Mouse (Mus musculus) lung, postnatal 0 days (tissue): ENCODE measurements around the gene Slc4a7. TPM values are rescaled to one million over a fixed set of nuclear protein-coding genes. Genes with fewer than 3 reads are reported as not detected.
A peak's percentile ranks its signal among the peaks of the same experiment; 100 is the strongest.

Experiments used
- ATAC-seq: fragments of 200-750 bp; cut with Nextera tagmentation; 2 replicates; pipeline ENCODE4 v1.8.0; 2017; ENCODE audit warnings: moderate library complexity
- DNase-seq: peaks from one replicate; pipeline ENCODE4 v3.0.0-alpha.2; 2016; ENCODE audit warnings: low spot score
- H3K27ac ChIP-seq: fragments of 300-500 bp; sonication (generic); 2 replicates; pipeline ENCODE4 v1.5.1; 2014; ENCODE audit warnings: antibody characterized with exemption, mild to moderate bottlenecking, low read length, mixed read lengths
- H3K27me3 ChIP-seq: fragments of 300-500 bp; sonication (generic); replicated peaks from 2 replicates; pipeline ENCODE4 v1.6.1; 2014; ENCODE audit warnings: low read length, mixed read lengths; ENCODE audit not compliant: insufficient read depth
- H3K36me3 ChIP-seq: fragments of 300-500 bp; sonication (generic); 2 replicates; pipeline ENCODE4 v1.6.1; 2014; ENCODE audit warnings: low read length, mixed read lengths; ENCODE audit not compliant: insufficient read depth
- H3K4me1 ChIP-seq: fragments of 300-500 bp; sonication (generic); 2 replicates; pipeline ENCODE4 v1.6.1; 2014; ENCODE audit warnings: antibody characterized with exemption, low read depth, low read length, mixed read lengths; ENCODE audit not compliant: insufficient read depth
- H3K4me2 ChIP-seq: fragments of 300-500 bp; sonication (generic); replicated peaks from 2 replicates; pipeline ENCODE4 v1.6.1; 2014; ENCODE audit warnings: low read depth, mild to moderate bottlenecking, low read length, moderate library complexity, mixed read lengths
- H3K4me3 ChIP-seq: fragments of 300-500 bp; sonication (generic); 2 replicates; pipeline ENCODE4 v1.5.1; 2014; ENCODE audit warnings: low read depth, low read length
- H3K9ac ChIP-seq: fragments of 300-500 bp; sonication (generic); replicated peaks from 2 replicates; pipeline ENCODE4 v1.6.1; 2014; ENCODE audit warnings: low read depth, mild to moderate bottlenecking
- H3K9me3 ChIP-seq: fragments of 300-500 bp; sonication (generic); 2 replicates; pipeline ENCODE4 v1.6.1; 2016; ENCODE audit warnings: low read length, mixed read lengths
- CTCF ChIP-seq: IDR thresholded peaks from 2 replicates; pipeline ENCODE4 v1.5.1; 2016; ENCODE audit warnings: antibody characterized with exemption, mild to moderate bottlenecking
- EP300 ChIP-seq: IDR thresholded peaks from 2 replicates; pipeline ENCODE4 v1.6.1; 2016; ENCODE audit warnings: antibody characterized with exemption, mild to moderate bottlenecking, control low read depth
- WGBS: fragments of 180-500 bp; shearing (Covaris S2); extraction: QIAGEN DNeasy Blood & Tissue Kit; methylation state at CpG from one replicate; pipeline ENCODE4 v1.1.7; 2014; 5-methylcytosine and 5-hydroxymethylcytosine counted together
- polyA plus RNA-seq: library from polyadenylated mRNA; unstranded; fragments of >200 nt; fragmentation: Nextera tagmentation; extraction: Ambion mirVana; gene quantifications from 2 replicates; pipeline ENCODE4 v1.2.1, GENCODE M21; 2015

The Slc4a7 gene
- polyA plus RNA-seq, 1 experiment from 2014 or later = 7.4 TPM

GRCm38 (mm10) chr14:14803921-14804517, 101.9 kb downstream of the Slc4a7 start:
- H3K36me3 ChIP-seq = no peaks in the 10 kb centered on the region
- ATAC-seq (peak; percentile 52), DNase-seq (peak; percentile 24)
- no peak overlapping the region for H3K27ac ChIP-seq
- H3K4me1 ChIP-seq = no peaks in the 10 kb centered on the region
- H3K9me3 ChIP-seq = no peaks in the 10 kb centered on the region
- no peak overlapping the region for H3K9ac ChIP-seq
- H3K27me3 ChIP-seq = no peaks in the 10 kb centered on the region
- no peak for TF ChIP-seq EP300
- TF ChIP-seq CTCF = no peak
- WGBS = 10% methylated on average over 10 of the region's 10 CpGs
- no peak overlapping the region for H3K4me3 ChIP-seq
- no peak overlapping the region for H3K4me2 ChIP-seq

DNA sequence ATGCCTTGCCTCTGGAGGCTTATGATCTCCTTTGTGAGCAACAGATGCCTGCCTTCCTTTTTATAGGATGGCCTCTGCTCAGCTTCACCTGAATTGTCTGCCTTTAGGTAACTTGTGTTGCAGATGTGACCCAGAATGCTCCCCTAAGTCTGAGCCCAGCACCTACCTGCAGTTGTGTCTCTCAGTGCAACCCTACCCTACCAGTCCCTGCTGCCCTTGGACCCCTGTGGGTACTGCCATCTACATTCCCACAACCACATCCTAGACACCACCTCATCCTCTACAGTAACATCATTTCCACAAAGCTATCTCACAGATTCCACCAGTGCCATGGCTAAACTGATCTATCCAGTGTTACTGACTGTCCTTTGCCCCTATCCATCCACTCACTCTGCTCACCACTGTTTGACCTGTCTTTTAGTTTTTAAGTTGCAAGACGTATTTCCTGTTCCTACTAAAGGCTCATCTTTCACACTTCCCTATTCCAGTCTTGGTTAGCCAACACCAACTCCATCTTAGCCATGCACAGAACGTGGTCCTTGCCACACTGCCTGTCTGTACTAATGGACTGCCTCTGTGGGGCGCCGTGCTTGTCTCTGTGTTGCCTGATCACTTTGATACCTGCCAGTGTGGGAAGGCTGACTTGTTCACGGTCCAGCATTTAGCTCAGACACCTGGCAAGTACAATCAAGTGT, 102.6 kb downstream of the Slc4a7 start:
- 63% methylated on average over 5 of the region's 5 CpGs for WGBS
- Histone ChIP-seq H3K27me3 (no peaks in the 10 kb centered on the region), H3K4me3 (no peak overlapping the region), H3K4me1 (no peaks in the 10 kb centered on the region), H3K4me2 (no peak overlapping the region), H3K27ac (no peak overlapping the region), H3K9me3 (no peaks in the 10 kb centered on the region), H3K36me3 (no peaks in the 10 kb centered on the region), H3K9ac (no peak overlapping the region)
- peak; percentile 19 for DNase-seq
- 0 out of 2 replicates have a peak, but pooled peaks have one; percentile 17 for ATAC-seq
- TF ChIP-seq EP300 (no peak), CTCF (no peak)

DNA sequence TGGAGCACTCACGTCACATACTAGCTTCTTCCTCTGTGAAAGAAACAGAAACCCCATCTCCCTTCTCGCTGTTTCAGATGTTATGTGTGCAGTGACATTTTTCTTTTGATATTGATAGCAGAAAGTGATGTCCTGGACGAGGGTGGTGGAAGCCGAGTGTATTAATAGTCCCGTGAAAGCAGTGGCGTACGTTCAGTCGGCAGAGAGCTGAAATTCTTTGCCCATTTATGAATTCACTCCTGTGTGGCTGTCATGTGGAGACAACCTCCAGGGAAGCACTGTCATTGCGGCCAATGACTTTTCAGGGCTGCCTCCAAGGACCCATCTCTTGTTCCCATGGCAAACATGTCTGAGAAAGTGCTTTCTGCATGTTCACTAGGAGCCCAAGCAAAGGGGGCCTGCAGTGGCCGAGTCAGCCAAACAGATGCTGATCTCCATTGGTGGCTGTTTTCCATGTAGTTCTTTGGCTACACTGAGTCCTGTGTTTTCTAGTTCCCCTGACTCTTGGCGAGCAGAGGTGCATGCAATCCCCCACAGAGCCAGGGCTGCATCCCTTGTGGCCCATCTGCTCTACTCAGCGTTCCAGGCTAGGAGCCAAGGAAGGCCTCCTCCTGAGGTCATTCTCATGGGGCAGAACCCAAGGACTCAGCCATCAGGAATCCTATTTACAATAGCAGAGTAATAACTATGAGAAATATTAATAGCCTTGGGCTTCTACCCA, 130.6 kb downstream of the Slc4a7 start:
- no peaks in the 10 kb centered on the region for H3K4me1 ChIP-seq
- WGBS = 60% methylated on average over 12 of the region's 12 CpGs
- H3K9ac ChIP-seq = no peak overlapping the region
- ATAC-seq = peak; percentile 80
- TF ChIP-seq EP300 = no peak
- no peak for TF ChIP-seq CTCF
- H3K9me3 ChIP-seq = no peaks in the 10 kb centered on the region
- no peak overlapping the region for H3K27ac ChIP-seq
- DNase-seq = peak; percentile 68
- no peaks in the 10 kb centered on the region for H3K27me3 ChIP-seq
- no peak overlapping the region for H3K4me3 ChIP-seq
- H3K36me3 ChIP-seq = no peaks in the 10 kb centered on the region
- H3K4me2 ChIP-seq = no peak overlapping the region

DNA sequence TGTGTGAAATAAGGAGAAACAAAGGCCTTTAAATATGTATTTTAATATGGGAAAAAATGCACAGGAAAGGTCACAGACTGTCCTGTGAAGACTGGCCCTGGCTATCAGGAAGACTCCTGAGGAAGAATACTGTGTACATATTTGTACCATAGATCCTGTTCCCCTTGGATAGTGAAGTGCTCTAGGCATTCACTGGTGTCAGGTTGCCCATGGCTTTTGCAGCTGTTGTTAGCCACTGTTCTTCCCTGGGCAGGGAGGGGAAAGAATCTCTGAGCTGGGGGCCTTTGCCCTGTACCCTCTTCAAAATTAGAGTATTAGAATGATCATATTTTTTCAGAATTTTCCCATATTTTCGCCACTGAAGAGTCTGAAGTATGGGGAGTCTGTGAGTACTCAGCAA, 131.4 kb downstream of the Slc4a7 start:
- no peak overlapping the region for H3K4me3 ChIP-seq
- no peaks in the 10 kb centered on the region for H3K4me1 ChIP-seq
- no peak overlapping the region for H3K4me2 ChIP-seq
- WGBS = 74% methylated on average over 1 of the region's 1 CpGs
- TF ChIP-seq CTCF = no peak
- no peaks in the 10 kb centered on the region for H3K36me3 ChIP-seq
- no peaks in the 10 kb centered on the region for H3K27me3 ChIP-seq
- H3K9ac ChIP-seq = no peak overlapping the region
- no peak overlapping the region for H3K27ac ChIP-seq
- ATAC-seq = no peak
- no peaks in the 10 kb centered on the region for H3K9me3 ChIP-seq
- no peak for DNase-seq

DNA sequence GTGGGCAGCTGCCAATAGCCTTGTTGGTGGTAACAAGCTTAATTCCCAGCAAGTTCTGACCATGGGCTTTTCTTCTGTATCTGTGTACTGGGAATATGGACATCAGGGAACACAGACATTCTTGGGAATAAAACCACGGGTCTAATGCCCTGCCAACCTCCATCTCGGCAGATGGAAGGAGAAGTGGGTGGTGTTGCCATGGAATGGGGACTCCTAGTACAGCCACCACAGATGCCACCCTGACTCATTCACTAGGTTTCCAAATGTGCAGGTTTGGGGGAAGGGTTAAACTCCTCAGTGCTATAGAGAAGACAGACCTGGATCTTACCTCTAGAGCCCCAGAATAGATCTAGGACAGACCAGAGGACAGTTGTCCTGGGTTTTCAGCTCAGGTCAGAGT, 132.2 kb downstream of the Slc4a7 start:
- WGBS = 72% methylated on average over 2 of the region's 2 CpGs
- Histone ChIP-seq H3K27ac (no peak overlapping the region), H3K9ac (no peak overlapping the region), H3K36me3 (no peaks in the 10 kb centered on the region), H3K27me3 (no peaks in the 10 kb centered on the region), H3K9me3 (no peaks in the 10 kb centered on the region), H3K4me1 (no peaks in the 10 kb centered on the region), H3K4me3 (no peak overlapping the region), H3K4me2 (no peak overlapping the region)
- no peak for ATAC-seq
- no peak for DNase-seq
- TF ChIP-seq CTCF = no peak
- no peak for TF ChIP-seq EP300

DNA sequence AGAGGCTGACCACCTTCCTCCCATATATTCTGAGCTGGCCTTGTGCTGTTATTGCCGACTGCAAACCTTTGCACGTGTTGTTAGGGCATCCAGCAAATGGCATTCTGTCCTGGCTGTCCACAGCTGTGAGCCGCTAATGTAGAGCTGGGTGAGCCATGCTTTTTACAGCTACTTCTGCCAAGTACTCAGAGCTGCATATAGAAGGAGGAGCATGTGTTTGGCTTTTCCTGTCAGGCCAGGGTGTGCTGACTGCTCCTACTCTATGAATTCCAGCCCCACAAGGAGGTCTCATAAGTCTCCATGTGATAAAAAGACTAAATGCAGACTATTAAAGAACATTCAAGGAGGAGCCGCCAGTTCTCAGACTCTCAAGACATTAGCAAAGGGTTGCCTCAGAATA, 135.5 kb downstream of the Slc4a7 start:
- WGBS = 50% methylated on average over 4 of the region's 4 CpGs
- no peak overlapping the region for H3K4me2 ChIP-seq
- no peaks in the 10 kb centered on the region for H3K36me3 ChIP-seq
- no peak for TF ChIP-seq CTCF
- TF ChIP-seq EP300 = no peak
- no peak overlapping the region for H3K9ac ChIP-seq
- DNase-seq (no peak), ATAC-seq (no peak)
- H3K27ac ChIP-seq = no peak overlapping the region
- no peaks in the 10 kb centered on the region for H3K4me1 ChIP-seq
- H3K27me3 ChIP-seq = no peaks in the 10 kb centered on the region
- H3K4me3 ChIP-seq = no peak overlapping the region
- H3K9me3 ChIP-seq = no peaks in the 10 kb centered on the region
